Mouse (Mus musculus) myocyte (in vitro differentiated cells): Measurements from ENCODE around the gene Stk25. TPM values are rescaled to one million over a fixed set of nuclear protein-coding genes. Genes with fewer than 3 reads are reported as not detected.
"Not testable (repeated sequence)": the region's sequence is repeated elsewhere in the genome, so short reads cannot be mapped to it uniquely, and the experiment has no call there.

Experiments
- H3K27me3 ChIP-seq: one replicate; pipeline ENCODE4 v1.6.1; 2011; ENCODE audit not compliant: control insufficient read depth, insufficient read depth, insufficient read length
- H3K36me3 ChIP-seq: one replicate; pipeline ENCODE4 v1.6.1; 2011; ENCODE audit not compliant: control insufficient read depth, insufficient read depth
- H3K4me2 ChIP-seq: one replicate; pipeline ENCODE4 v1.6.1; 2011; ENCODE audit warnings: low read depth, control low read depth
- H3K4me3 ChIP-seq: one replicate; pipeline ENCODE4 v1.5.1; 2011; ENCODE audit warnings: mild to moderate bottlenecking, control low read depth, moderate library complexity
- H3K79me2 ChIP-seq: one replicate; pipeline ENCODE4 v1.6.1; 2011; ENCODE audit not compliant: control insufficient read depth, insufficient read depth
- H3ac ChIP-seq: one replicate; pipeline ENCODE4 v1.6.1; 2011; ENCODE audit not compliant: control insufficient read depth, insufficient read length
- CEBPB ChIP-seq: IDR thresholded peaks from 2 replicates; pipeline ENCODE4 v1.6.1; 2011; ENCODE audit warnings: mild to moderate bottlenecking, moderate library complexity; ENCODE audit not compliant: poor library complexity, insufficient read depth, severe bottlenecking
- E2F4 ChIP-seq: IDR thresholded peaks from one replicate; pipeline ENCODE4 v1.6.1; 2011; ENCODE audit warnings: mild to moderate bottlenecking, control low read depth, moderate library complexity; ENCODE audit not compliant: insufficient read depth
- MAX ChIP-seq: IDR thresholded peaks from one replicate; pipeline ENCODE4 v1.6.1; 2011; ENCODE audit warnings: low read depth, mild to moderate bottlenecking, control low read depth
- MYOD1 ChIP-seq, 3 experiments: IDR thresholded peaks; one replicate each; pipeline ENCODE4 v1.6.1; 2011; ENCODE audit warnings: control low read depth in 2 of 3, low read depth in 2 of 3, mild to moderate bottlenecking in 2 of 3, moderate library complexity in 1 of 3; ENCODE audit not compliant: insufficient read length in 2 of 3, control insufficient read depth in 1 of 3
- MYOG ChIP-seq, 3 experiments: IDR thresholded peaks; one replicate each; pipeline ENCODE4 v1.6.1; 2011; ENCODE audit warnings: control low read depth in 2 of 3, low read depth in 2 of 3, mild to moderate bottlenecking in 2 of 3; ENCODE audit not compliant: insufficient read length in 2 of 3, control insufficient read depth in 1 of 3, insufficient read depth in 1 of 3
- POLR2A ChIP-seq: IDR thresholded peaks from one replicate; pipeline ENCODE4 v1.6.1; 2011; ENCODE audit warnings: low read depth, mild to moderate bottlenecking, control low read depth, moderate library complexity; ENCODE audit not compliant: insufficient read length
- POLR2AphosphoS2 ChIP-seq: IDR thresholded peaks from one replicate; pipeline ENCODE4 v1.6.1; 2011; ENCODE audit warnings: low read depth, control low read depth; ENCODE audit not compliant: insufficient read length
- REST ChIP-seq: IDR thresholded peaks from one replicate; pipeline ENCODE4 v1.6.1; 2011; ENCODE audit warnings: mild to moderate bottlenecking, control low read depth, moderate library complexity; ENCODE audit not compliant: insufficient read depth, insufficient read length
- SRF ChIP-seq: IDR thresholded peaks from one replicate; pipeline ENCODE4 v1.6.1; 2011; ENCODE audit warnings: low read depth; ENCODE audit not compliant: control insufficient read depth, insufficient read length
- TCF12 ChIP-seq: IDR thresholded peaks from one replicate; pipeline ENCODE4 v1.6.1; 2011; ENCODE audit warnings: mild to moderate bottlenecking, control low read depth; ENCODE audit not compliant: poor library complexity, insufficient read depth, severe bottlenecking
- TCF3 ChIP-seq: IDR thresholded peaks from one replicate; pipeline ENCODE4 v1.6.1; 2011; ENCODE audit warnings: low read depth, control low read depth; ENCODE audit not compliant: insufficient read length
- USF1 ChIP-seq: IDR thresholded peaks from one replicate; pipeline ENCODE4 v1.6.1; 2011; ENCODE audit warnings: low read depth, mild to moderate bottlenecking, control low read depth, moderate library complexity
- polyA plus RNA-seq: library from polyadenylated mRNA; unstranded; fragments of >200 nt; fragmentation: generic; extraction: Trizol; gene quantifications from one replicate; pipeline ENCODE4 v1.2.1, GENCODE M21; 2012; ENCODE audit warnings: missing spikeins

Gene Stk25
- 119 TPM for polyA plus RNA-seq

- not testable (repeated sequence) for H3K27me3 ChIP-seq, H3K36me3 ChIP-seq, H3K79me2 ChIP-seq, H3K4me3 ChIP-seq, H3ac ChIP-seq, H3K4me2 ChIP-seq
These were observed at the start of gene Stk25 for GRCm38 (mm10) chr1:93658559-93658958. Gene Stk25 (minus strand): TSS chr1:93658659.

DNA sequence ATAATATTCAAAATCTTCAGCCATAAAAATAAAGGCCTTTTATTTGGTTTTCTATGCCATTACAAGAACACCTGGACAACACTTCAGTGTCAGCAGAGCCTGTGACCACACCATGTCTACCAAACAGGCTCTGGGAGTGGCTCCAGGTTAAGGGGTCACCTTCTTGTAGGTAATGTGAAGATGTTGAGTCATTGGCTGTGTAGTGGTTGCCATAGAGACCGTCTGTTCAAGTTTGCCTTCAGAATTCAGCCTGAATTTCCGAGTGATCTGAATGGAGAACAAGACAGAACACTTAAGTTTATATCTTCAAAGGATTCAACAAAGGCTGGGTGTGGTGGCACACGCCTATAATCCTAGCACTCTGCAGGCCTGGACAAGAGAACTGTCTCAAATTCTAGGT, 46.9 kb upstream of the Stk25 start:
- Histone ChIP-seq H3K79me2 (no peaks in the 10 kb centered on the region), H3K36me3 (peaks cover 5% of the 10 kb centered on the region), H3ac (no peak overlapping the region), H3K4me2 (no peak overlapping the region), H3K4me3 (no peak overlapping the region), H3K27me3 (no peaks in the 10 kb centered on the region)
- TF ChIP-seq MYOD1 (IDR thresholded peaks at IDR 0.05; ENCODE audit: control insufficient read depth in 1 of 3, insufficient read length in 2 of 3, low read depth in 2 of 3) (no peak), POLR2A (no peak), MYOG (IDR thresholded peaks at IDR 0.05; ENCODE audit: control insufficient read depth in 1 of 3, insufficient read depth in 1 of 3, insufficient read length in 2 of 3, low read depth in 2 of 3) (no peak)

DNA sequence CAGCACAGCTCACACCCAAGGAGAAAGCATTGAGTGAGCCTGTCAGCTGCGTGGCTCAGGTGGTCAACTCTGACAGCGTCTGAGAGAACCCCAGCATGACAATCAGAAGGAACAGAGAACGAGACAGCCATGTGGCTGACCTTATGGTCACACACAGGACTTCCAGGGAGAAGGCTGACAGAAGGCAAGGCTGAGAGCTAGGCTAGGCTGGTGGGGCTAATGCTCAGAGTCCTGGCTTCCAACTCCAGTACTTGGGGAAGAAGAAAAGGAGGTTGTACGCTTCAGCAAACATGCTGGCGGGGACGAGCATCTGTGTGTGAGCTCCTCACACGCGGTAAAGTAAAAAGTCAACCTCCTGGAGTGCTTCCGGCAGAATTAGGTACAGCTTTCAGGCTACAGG, 45.9 kb upstream of the Stk25 start:
- Histone ChIP-seq H3ac (no peak overlapping the region), H3K4me2 (no peak overlapping the region), H3K79me2 (no peaks in the 10 kb centered on the region), H3K36me3 (peaks cover 5% of the 10 kb centered on the region), H3K27me3 (no peaks in the 10 kb centered on the region), H3K4me3 (no peak overlapping the region)
- no peak for TF ChIP-seq MYOD1 (IDR thresholded peaks at IDR 0.05; ENCODE audit: control insufficient read depth in 1 of 3, insufficient read length in 2 of 3, low read depth in 2 of 3)
- TF ChIP-seq TCF12, result no peak

DNA sequence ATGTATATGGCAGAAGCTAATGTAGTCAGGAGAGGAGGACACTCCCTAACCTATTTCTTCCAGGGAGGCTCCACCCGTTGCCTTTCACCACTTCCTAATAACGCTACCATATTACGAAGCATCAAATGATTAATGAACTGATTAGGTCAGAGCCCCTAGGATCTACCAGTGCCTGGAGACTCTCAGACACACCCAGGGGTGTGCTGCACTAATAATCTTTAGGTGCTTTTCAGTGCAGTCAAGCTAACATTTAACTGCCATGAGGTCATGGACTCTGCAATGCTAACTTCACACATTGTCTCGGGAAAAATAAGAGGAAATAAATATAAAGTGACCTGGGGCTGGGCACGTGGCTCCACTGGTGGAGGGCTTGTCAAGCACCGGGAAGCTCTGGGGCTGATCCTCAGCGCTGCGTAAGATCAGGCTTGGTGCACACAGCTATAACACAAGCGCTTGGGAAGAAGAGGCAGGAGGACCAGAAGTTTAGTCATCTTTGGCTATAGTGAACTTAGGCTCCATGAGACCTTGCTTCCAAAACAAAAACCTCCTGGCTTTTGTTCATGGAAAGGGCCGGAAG, 45.1 kb upstream of the Stk25 start:
- H3K36me3 ChIP-seq, result peaks cover 5% of the 10 kb centered on the region
- no peak overlapping the region for H3K4me3 ChIP-seq
- TF ChIP-seq MYOD1 (IDR thresholded peaks at IDR 0.05; ENCODE audit: control insufficient read depth in 1 of 3, insufficient read length in 2 of 3, low read depth in 2 of 3) (no peak), E2F4 (no peak), TCF3 (no peak), REST (no peak), TCF12 (no peak), MAX (no peak)
- H3ac ChIP-seq, result no peak overlapping the region
- no peak overlapping the region for H3K4me2 ChIP-seq
- no peaks in the 10 kb centered on the region for H3K79me2 ChIP-seq
- H3K27me3 ChIP-seq, result no peaks in the 10 kb centered on the region

GRCm38 (mm10) chr1:93702106-93702505, 43.6 kb upstream of the Stk25 start:
- peaks cover 5% of the 10 kb centered on the region for H3K36me3 ChIP-seq
- H3K79me2 ChIP-seq, result no peaks in the 10 kb centered on the region
- no peak overlapping the region for H3K4me2 ChIP-seq
- H3K27me3 ChIP-seq, result no peaks in the 10 kb centered on the region
- no peak overlapping the region for H3K4me3 ChIP-seq
- TF ChIP-seq MAX (no peak), SRF (no peak), TCF12 (no peak), POLR2A (no peak), MYOG (IDR thresholded peaks at IDR 0.05; ENCODE audit: control insufficient read depth in 1 of 3, insufficient read depth in 1 of 3, insufficient read length in 2 of 3, low read depth in 2 of 3) (no peak), CEBPB (no peak), MYOD1 (IDR thresholded peaks at IDR 0.05; ENCODE audit: control insufficient read depth in 1 of 3, insufficient read length in 2 of 3, low read depth in 2 of 3) (no peak), REST (no peak), USF1 (no peak), POLR2AphosphoS2 (no peak), TCF3 (no peak), E2F4 (no peak)
- no peak overlapping the region for H3ac ChIP-seq

GRCm38 (mm10) chr1:93699159-93699558, 40.7 kb upstream of the Stk25 start:
- TF ChIP-seq CEBPB, result no peak
- no peak for TF ChIP-seq MYOD1 (IDR thresholded peaks at IDR 0.05; ENCODE audit: control insufficient read depth in 1 of 3, insufficient read length in 2 of 3, low read depth in 2 of 3)
- no peak for TF ChIP-seq E2F4
- no peak for TF ChIP-seq MYOG (IDR thresholded peaks at IDR 0.05; ENCODE audit: control insufficient read depth in 1 of 3, insufficient read depth in 1 of 3, insufficient read length in 2 of 3, low read depth in 2 of 3)
- TF ChIP-seq POLR2AphosphoS2, result no peak
- no peak for TF ChIP-seq SRF
- no peak for TF ChIP-seq USF1
- H3ac ChIP-seq, result no peak overlapping the region
- H3K79me2 ChIP-seq, result no peaks in the 10 kb centered on the region
- H3K36me3 ChIP-seq, result peaks cover 4% of the 10 kb centered on the region
- H3K27me3 ChIP-seq, result no peaks in the 10 kb centered on the region
- no peak overlapping the region for H3K4me3 ChIP-seq
- no peak overlapping the region for H3K4me2 ChIP-seq
